Mouse (Mus musculus): ENCODE data around the gene Ffar1.

DNA sequence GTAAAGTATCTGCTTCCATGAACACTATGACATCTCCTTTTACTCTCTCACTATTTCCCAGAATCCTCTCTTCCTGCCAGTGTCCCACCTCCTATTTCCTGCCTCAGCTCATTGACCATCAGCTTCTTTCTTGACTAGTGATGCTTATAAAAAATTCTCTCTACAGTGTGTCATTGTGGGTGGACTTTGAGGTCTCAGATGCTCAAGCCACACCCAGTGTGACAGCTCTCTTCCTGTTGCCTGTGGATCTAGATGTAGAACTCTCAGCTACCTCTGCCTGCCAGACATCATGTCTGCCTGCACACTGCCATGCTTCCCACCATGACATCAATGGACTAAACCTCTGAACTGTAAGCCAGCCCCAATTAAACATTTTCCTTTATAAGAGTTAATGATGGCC is 24.1 kb downstream of the Ffar1 start:
- no peak for TF ChIP-seq GATA1 (IDR thresholded peaks at IDR 0.05; ENCODE audit: borderline replicate concordance, low read length)
- TF ChIP-seq CTCF (IDR thresholded peaks at IDR 0.05; ENCODE audit: low read depth, low read length): no peak
- no peak for TF ChIP-seq POLR2AphosphoS5 (IDR thresholded peaks at IDR 0.05; ENCODE audit: insufficient replicate concordance, low read depth, low read length)
- no peak for TF ChIP-seq TAL1 (conservative IDR thresholded peaks at IDR 0.05; ENCODE audit: low read depth, low read length)

All from G1E (cell line).